Mouse (Mus musculus) heart, embryonic 16.5 days (tissue): ENCODE results near the gene Ucn2. TPM values are rescaled to one million over a fixed set of nuclear protein-coding genes. Genes with fewer than 3 reads are reported as not detected.

Source experiments
- ATAC-seq: fragments of 200-750 bp; cut with Nextera tagmentation; replicated peaks from 2 replicates; pipeline ENCODE4 v1.8.0; 2017; ENCODE audit warnings: moderate number of reproducible peaks; ENCODE audit not compliant: insufficient read depth, low FRiP score; ENCODE audit errors: extremely low read depth
- H3K27ac ChIP-seq: fragments of 300-500 bp; sonication (generic); 2 replicates; pipeline ENCODE4 v1.5.1; 2014; ENCODE audit warnings: mild to moderate bottlenecking, low read length, control low read depth, moderate library complexity
- H3K27me3 ChIP-seq: fragments of 300-500 bp; sonication (generic); 2 replicates; pipeline ENCODE4 v1.6.1; 2014; ENCODE audit warnings: low read length, mixed read lengths; ENCODE audit not compliant: control insufficient read depth, insufficient read depth
- H3K36me3 ChIP-seq: fragments of 300-500 bp; sonication (generic); 2 replicates; pipeline ENCODE4 v1.6.1; 2014; ENCODE audit not compliant: control insufficient read depth, insufficient read depth
- H3K4me1 ChIP-seq: fragments of 300-500 bp; sonication (generic); 2 replicates; pipeline ENCODE4 v1.6.1; 2014; ENCODE audit warnings: low read length, mixed read lengths; ENCODE audit not compliant: control insufficient read depth, insufficient read depth
- H3K4me2 ChIP-seq: fragments of 300-500 bp; sonication (generic); 2 replicates; pipeline ENCODE4 v1.6.1; 2014; ENCODE audit warnings: low read depth, mild to moderate bottlenecking, control low read depth, low read length
- H3K4me3 ChIP-seq: fragments of 300-500 bp; sonication (generic); 2 replicates; pipeline ENCODE4 v1.5.1; 2014; ENCODE audit warnings: mild to moderate bottlenecking, control low read depth, low read length
- H3K9ac ChIP-seq: fragments of 300-500 bp; sonication (generic); 2 replicates; pipeline ENCODE4 v1.6.1; 2014; ENCODE audit warnings: low read length, control low read depth
- H3K9me3 ChIP-seq: fragments of 300-500 bp; sonication (generic); replicated peaks from 2 replicates; pipeline ENCODE4 v1.6.1; 2016; ENCODE audit warnings: low read length; ENCODE audit not compliant: control insufficient read depth
- WGBS: fragments of 180-500 bp; shearing (Covaris S2); extraction: QIAGEN DNeasy Blood & Tissue Kit; methylation state at CpG from one replicate; pipeline ENCODE4 v1.1.7; 2014; 5-methylcytosine and 5-hydroxymethylcytosine counted together
- microRNA counts: library from miRNA; unstranded; fragments of <30 nt; microRNA quantifications from one replicate; lab custom pipeline; 2016
- microRNA-seq: library from miRNA; unstranded; fragments of <30 nt; microRNA quantifications from one replicate; pipeline ENCODE4, GENCODE M21; 2017
- polyA plus RNA-seq: library from polyadenylated mRNA; unstranded; fragments of >200 nt; fragmentation: Nextera tagmentation; extraction: Ambion mirVana; gene quantifications from 2 replicates; pipeline ENCODE4 v1.2.1, GENCODE M21; 2015

Gene Ucn2
- polyA plus RNA-seq, 1 experiment from 2014 or later: not detected

- Histone ChIP-seq H3K27me3 (no peaks in the 10 kb centered on the region), H3K9ac (no peak overlapping the region), H3K4me1 (peaks cover 2% of the 10 kb centered on the region; the same call in 1 of the 2 replicates), H3K36me3 (no peaks in the 10 kb centered on the region), H3K9me3 (no peaks in the 10 kb centered on the region), H3K27ac (no peak overlapping the region), H3K4me3 (no peak overlapping the region), H3K4me2 (no peak overlapping the region)
- no peak for ATAC-seq
- 77% methylated on average over 6 of the region's 6 CpGs for WGBS
Measured at GRCm38 (mm10) chr9:109032435-109032834, 46.6 kb downstream of the Ucn2 start.

MicroRNA genes within 50 kb of the gene (microRNA counts, 519-probe panel; counts per million panel counts)
- microRNA mmu-miR-711 (lab: Ali Mortazavi, UCI): not detected

Small RNA genes within 50 kb of the gene (microRNA-seq; reads per million reads assigned to microRNA genes)
- not detected for gene Mir711

Other genes with a start within 250 kb of the Ucn2 start
- gene Ip6k2, start 202.2 kb upstream of the Ucn2 start, polyA plus RNA-seq: 27.2 and 31.0 TPM in 2 replicates
- 10.0 and 14.5 TPM in 2 replicates for gene Nckipsd, start 177.6 kb upstream of the Ucn2 start, polyA plus RNA-seq
- gene Celsr3, start 159.7 kb upstream of the Ucn2 start, polyA plus RNA-seq: 0.05 and 0.13 TPM in 2 replicates
- gene Slc26a6, start 132.7 kb upstream of the Ucn2 start, polyA plus RNA-seq: 7.6 and 7.8 TPM in 2 replicates
- gene Tmem89, start 71.4 kb upstream of the Ucn2 start, polyA plus RNA-seq: not detected in 2 replicates
- gene Uqcrc1, start 49.4 kb upstream of the Ucn2 start, polyA plus RNA-seq: 1,117 and 1,144 TPM in 2 replicates
- 1.3 and 1.5 TPM in 2 replicates for gene Col7a1, start 32.4 kb upstream of the Ucn2 start, polyA plus RNA-seq
- gene Pfkfb4, start 5.8 kb downstream of the Ucn2 start, polyA plus RNA-seq: 3.1 and 4.8 TPM in 2 replicates
- 75.4 and 84.5 TPM in 2 replicates for gene Shisa5, start 52.6 kb downstream of the Ucn2 start, polyA plus RNA-seq
- gene Trex1, start 73.7 kb downstream of the Ucn2 start, polyA plus RNA-seq: 12.5 and 14.5 TPM in 2 replicates
- gene Atrip, start 88.1 kb downstream of the Ucn2 start, polyA plus RNA-seq: 15.6 and 17.3 TPM in 2 replicates
- gene Ccdc51, start 96.5 kb downstream of the Ucn2 start, polyA plus RNA-seq: 14.7 and 15.9 TPM in 2 replicates
- gene Tma7, start 96.6 kb downstream of the Ucn2 start, polyA plus RNA-seq: 414 and 431 TPM in 2 replicates
- gene Plxnb1, start 109.4 kb downstream of the Ucn2 start, polyA plus RNA-seq: 7.8 and 8.8 TPM in 2 replicates
- not detected in 2 replicates for gene Fbxw21, start 176.0 kb downstream of the Ucn2 start, polyA plus RNA-seq
- gene Fbxw13, start 210.0 kb downstream of the Ucn2 start, polyA plus RNA-seq: not detected in 2 replicates
- not detected in 2 replicates for gene Fbxw20, start 248.7 kb downstream of the Ucn2 start, polyA plus RNA-seq